Mouse (Mus musculus) hindlimb bud, embryonic 11.5 days (tissue): ENCODE measurements at regions not wholly inside any gene's neighbourhood (a gene's known extent, or its start where the extent isn't known, plus 50 kb on each side); places are given as distances from the start of the nearest gene placed in this dataset.

Source experiments
- DNase-seq: peaks from one replicate; pipeline ENCODE4 v3.0.0-alpha.2; 2012; ENCODE audit warnings: low read depth, low spot score; ENCODE audit errors: extremely low spot score

DNA sequence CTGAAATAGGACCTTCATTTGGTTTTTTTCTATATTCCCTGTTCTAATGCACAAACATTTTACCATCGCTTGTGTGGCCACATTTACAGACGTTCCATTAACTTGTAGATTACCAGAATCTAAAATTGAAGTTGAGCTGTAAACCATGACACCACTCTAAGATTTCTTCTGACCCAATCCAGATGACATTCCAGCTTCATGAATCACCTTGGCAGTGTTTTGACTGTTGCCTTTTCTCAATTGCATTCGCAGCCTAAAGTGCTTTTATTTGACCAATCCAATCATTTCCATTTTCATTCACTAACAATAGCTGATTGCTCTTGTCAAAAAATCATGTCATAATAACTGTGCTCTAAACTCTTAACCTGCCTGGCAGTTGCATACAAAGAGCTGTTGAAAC lies 144.8 kb downstream of the Mdfic start:
- DNase-seq, result no peak

DNA sequence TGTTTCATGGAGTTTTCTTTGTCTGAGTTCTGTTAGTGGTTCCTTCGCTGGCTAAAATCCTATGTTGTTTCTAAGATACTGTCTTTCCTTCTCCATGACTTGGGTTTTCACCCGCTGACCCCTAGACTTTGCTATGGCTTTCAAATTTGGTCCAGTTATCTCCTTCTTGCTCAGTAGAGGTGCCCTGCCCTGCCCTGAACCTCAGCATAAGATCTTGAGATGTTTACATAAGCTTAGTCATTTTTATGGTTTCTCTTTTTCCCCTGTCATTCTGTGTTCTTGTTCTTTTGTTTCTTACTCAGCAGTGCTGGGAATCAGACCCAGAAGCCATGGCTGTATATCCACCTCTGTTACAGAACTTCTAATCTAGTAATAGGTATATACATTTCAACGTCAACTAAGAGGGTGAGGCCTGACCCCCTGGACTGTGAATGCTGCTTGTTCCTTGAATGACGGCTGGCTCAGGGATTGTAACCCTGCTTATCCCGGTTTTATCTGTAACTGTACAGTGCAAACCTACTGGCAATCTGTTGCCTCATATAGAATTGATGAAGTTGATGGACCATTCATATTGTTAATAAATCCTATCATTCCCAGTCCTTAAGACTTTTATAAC lies 161.9 kb downstream of the Mdfic start:
- no peak for DNase-seq

DNA sequence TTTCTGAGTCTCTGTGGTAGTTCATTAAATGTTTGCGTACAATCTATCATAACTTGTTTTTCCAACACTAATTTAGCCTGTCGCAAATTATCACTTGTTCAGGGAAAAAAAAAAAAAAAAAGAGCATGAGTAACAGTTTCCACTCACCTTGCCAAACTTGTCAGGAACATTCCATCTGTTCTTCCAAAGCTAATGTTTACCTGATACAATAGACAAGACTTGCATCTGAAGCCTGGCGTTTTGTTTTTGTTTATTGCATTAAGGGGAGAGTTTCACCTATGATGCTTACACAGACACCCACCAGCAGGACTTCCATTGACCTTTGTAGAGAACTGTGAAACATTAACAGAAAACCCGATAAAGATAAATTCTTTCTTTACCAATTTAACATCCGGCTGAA lies 172.6 kb downstream of the Mdfic start:
- DNase-seq, result no peak

DNA sequence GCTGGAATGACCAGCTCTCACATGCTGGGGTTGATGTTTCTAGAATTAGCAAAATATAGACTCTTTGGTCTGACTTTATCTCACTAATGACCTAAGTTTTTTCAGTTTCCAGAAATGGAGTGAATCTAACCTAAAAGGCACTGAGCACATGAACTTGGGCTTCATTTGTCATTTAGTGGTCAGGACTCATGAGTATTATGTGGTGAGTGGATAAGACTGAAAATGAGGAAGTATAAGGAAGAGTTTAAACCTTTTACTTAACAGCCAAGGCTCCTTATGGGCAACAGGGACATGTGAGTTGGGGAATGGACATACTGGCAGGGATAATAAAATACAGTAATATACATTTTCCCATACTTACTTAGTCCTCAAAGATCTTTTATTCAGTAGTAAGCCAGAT lies 180.0 kb downstream of the Mdfic start:
- DNase-seq, result no peak

DNA sequence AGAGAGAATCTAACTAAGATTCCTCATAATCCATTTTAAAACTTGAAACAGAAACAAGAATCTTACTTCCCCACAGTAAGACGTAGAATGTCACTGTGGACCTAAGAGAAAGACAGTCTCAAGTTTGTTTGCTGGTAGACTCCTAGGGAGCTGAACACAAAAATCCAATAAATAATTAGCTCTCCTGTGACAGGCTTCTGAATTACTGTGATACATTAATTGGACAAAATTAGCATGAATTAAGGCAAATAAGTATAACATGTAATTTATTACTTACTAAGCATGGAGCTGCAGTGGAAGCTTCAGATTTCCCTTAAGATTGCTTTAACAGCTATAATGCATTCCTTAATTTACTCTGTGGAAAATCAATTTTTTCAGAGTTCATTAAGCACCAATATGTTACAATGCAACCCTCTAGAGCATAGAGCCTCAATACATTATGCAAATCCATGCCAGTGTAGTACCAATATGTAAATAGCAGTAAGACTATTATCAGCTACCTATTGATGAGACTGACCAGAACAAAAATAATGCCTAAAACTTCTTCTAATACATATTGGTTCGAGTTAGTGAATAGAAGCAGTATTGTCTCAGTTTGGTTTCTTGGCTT lies 182.3 kb downstream of the Mdfic start:
- no peak for DNase-seq

DNA sequence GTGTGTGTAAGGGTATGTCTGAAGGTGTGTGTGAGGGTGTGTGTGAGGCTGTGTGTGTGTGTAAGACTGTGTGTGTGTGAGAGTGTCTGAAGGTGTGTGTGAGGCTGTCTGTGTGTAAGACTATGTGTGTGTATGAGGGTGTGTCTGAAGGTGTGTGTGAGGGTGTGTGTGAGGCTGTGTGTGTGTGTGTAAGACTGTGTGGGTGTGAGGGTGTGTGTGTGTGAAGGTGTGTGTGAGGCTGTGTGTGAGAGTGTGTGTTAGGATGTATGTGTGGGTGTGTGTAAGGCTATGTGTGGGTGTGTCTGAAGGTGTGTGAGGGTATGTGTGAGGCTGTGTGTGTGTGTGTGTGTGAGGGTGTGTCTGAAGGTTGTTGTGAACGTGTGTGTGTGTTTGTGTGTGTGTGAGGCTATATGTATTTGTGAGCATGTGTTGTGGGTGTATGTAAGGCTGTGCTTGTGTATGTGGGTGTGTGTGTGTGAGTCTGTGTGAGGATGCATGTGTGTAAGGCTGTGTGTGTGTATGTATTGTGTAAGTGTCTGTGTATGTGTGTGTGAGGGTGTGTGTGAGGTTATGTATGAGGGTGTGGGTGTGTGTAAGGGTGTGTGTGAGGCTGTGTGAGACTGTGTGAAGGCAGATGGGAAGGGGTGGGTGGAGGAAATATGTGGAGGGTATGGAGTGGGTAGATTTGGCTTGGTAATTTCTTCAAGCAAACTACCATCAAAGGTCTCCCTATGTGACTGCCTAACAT lies 190.1 kb downstream of the Mdfic start:
- DNase-seq, result no peak

DNA sequence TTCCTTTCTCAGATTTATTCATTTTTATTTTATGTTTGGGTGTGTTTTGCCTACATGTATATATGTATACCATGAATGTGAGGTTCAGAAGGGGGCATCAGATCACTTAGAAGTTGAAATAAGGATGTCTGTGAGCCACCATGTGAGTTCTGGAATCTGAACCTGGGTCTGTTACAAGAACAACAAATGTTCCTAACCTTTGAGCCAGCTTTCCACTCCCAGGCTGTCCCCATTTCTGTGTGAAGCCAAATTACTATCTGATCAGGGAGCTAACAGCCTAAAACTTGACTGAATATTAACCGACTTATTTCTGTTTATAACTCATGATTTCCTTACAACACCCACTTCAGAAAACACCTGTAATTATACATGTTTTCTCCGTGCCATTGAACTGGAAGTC lies 209.2 kb downstream of the Mdfic start:
- no peak for DNase-seq

DNA sequence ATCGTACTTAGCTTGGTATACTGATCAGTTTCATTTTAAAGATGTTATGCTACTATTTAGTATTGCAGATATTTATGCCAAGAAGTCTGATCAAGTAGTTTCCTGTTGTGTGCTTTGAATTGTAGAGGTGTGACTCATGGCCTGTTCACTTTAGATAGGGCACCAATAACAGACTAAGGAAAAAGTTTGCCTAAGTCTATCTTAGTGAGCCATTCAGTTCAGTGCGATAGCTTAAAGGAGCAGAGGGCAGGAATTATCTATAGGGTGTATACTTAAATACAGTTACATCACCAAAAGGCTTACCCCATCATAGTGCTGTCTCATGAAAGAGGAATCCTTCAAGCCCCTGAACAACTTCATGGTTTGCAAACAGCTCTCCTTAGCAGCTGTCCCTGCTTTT lies 229.8 kb downstream of the Mdfic start:
- DNase-seq, result no peak

DNA sequence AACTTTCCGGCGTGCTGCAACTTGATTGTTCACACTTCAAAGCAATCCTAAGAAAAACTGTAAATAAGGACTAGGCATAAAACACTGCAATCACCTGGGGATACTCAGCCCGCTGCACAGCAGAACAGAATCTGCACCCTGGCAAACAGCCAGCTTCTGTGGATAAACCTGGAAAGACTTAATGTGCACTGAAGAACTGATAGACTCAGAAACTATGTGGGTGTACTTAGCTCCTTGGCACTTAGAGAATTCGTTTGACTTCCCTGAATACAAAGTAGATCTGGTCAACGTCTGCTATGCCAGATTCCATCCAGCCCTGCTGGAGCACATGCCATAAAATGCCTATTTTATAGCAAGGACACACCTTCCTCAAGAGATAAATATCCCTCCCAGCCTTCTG lies 266.9 kb downstream of the Mdfic start:
- peak; percentile 12 for DNase-seq
